Mouse (Mus musculus) E14TG2a.4 (cell line): ENCODE results near the gene Dhx33.

Source experiments
- CTCF ChIP-seq: conservative IDR thresholded peaks from 2 replicates; pipeline ENCODE4 v1.5.1; 2014; ENCODE audit warnings: low read length
- NANOG ChIP-seq: IDR thresholded peaks from 2 replicates; pipeline ENCODE4 v1.6.1; 2014; ENCODE audit warnings: borderline replicate concordance, low read length, mixed read lengths
- POU5F1 ChIP-seq: IDR thresholded peaks from 2 replicates; pipeline ENCODE4 v1.6.1; 2014; ENCODE audit warnings: low read length, borderline replicate concordance

- TF ChIP-seq CTCF (no peak), NANOG (no peak), POU5F1 (no peak)
Measured at GRCm38 (mm10) chr11:70954711-70955110, 49.5 kb downstream of the Dhx33 start.
